Mouse (Mus musculus) liver, postnatal 0 days (tissue): ENCODE measurements at regions not wholly inside any gene's neighbourhood (a gene's known extent, or its start where the extent isn't known, plus 50 kb on each side); places are given as distances from the start of the nearest gene placed in this dataset.

Source experiments
- CTCF ChIP-seq: sonication (generic); IDR thresholded peaks from 2 replicates; pipeline ENCODE4 v1.5.1; 2016; ENCODE audit warnings: antibody characterized with exemption, low read depth
- EP300 ChIP-seq: IDR thresholded peaks from 2 replicates; pipeline ENCODE4 v1.6.1; 2016; ENCODE audit warnings: antibody characterized with exemption, low read depth, mild to moderate bottlenecking

GRCm38 (mm10) chr14:67492086-67492485 is 1483.1 kb upstream of the Gulo start:
- no peak for TF ChIP-seq EP300
- no peak for TF ChIP-seq CTCF
